Mouse (Mus musculus) cerebellum, adult 2 months (tissue): ENCODE results near the gene Wscd2.

Source experiments
- CTCF ChIP-seq: fragments of 200-500 bp; IDR thresholded peaks from 2 replicates; pipeline ENCODE4 v1.5.1; 2011; ENCODE audit warnings: low read depth, mild to moderate bottlenecking, control low read depth, low read length, moderate library complexity, borderline replicate concordance; ENCODE audit not compliant: insufficient read depth
- POLR2A ChIP-seq: fragments of 200-500 bp; IDR thresholded peaks from 2 replicates; pipeline ENCODE4 v1.6.1; 2011; ENCODE audit warnings: low read length, control low read depth, borderline replicate concordance; ENCODE audit not compliant: insufficient read depth

DNA sequence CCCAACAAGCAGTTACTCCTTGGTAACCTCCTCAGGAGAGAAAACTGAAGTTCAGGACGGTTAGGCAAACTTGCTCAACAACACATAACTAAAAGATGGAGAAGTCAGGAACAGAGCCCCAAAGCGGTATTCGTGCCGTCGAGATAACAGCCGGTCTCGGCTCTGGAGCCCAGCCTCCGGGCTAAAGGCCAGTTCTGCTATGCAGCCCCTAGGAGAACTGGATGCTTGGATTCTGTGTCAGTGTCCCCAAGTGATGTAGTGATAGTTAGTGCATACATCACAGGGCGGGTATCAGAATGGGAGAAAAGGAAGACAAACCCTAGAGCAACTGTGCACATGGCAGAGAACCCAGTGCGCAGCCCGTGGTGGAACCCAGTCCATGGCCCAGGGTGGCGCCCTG, 147.9 kb downstream of the Wscd2 start:
- TF ChIP-seq CTCF (no peak), POLR2A (no peak)
